Mouse (Mus musculus) adipocyte (in vitro differentiated cells): ENCODE data around the gene AI481877.

Experiments
- DNase-seq: peaks from one replicate; pipeline ENCODE4 v3.0.0-alpha.2; 2016; ENCODE audit warnings: low spot score

AI481877 gene

GRCm38 (mm10) chr4:59125053-59125452 lies 13.7 kb downstream of the AI481877 start:
- no peak for DNase-seq

GRCm38 (mm10) chr4:59123557-59123956 lies 15.2 kb downstream of the AI481877 start:
- no peak for DNase-seq

GRCm38 (mm10) chr4:59117644-59118495 lies 20.9 kb downstream of the AI481877 start:
- DNase-seq: no peak

- no peak for DNase-seq
Measured at GRCm38 (mm10) chr4:59108721-59109120, 30.1 kb downstream of the AI481877 start.

- DNase-seq: no peak
Measured at GRCm38 (mm10) chr4:59107886-59108285, 30.9 kb downstream of the AI481877 start.

GRCm38 (mm10) chr4:59106661-59107060 lies 32.1 kb downstream of the AI481877 start:
- DNase-seq: no peak

GRCm38 (mm10) chr4:59104166-59104565 lies 34.6 kb downstream of the AI481877 start:
- DNase-seq: no peak

- DNase-seq: peak; percentile 91
Measured at GRCm38 (mm10) chr4:59096393-59096792, 42.4 kb downstream of the AI481877 start.

- DNase-seq: peak; percentile 51
Measured at GRCm38 (mm10) chr4:59089391-59089790, 49.4 kb downstream of the AI481877 start.

- DNase-seq: no peak
Measured at GRCm38 (mm10) chr4:59083430-59083829, 55.4 kb downstream of the AI481877 start.

- DNase-seq: no peak
Measured at GRCm38 (mm10) chr4:59069276-59069675, 69.5 kb downstream of the AI481877 start.

GRCm38 (mm10) chr4:59062526-59062925 lies 76.3 kb downstream of the AI481877 start:
- no peak for DNase-seq

GRCm38 (mm10) chr4:59057929-59058328 lies 80.9 kb downstream of the AI481877 start:
- no peak for DNase-seq

- no peak for DNase-seq
Measured at GRCm38 (mm10) chr4:59051081-59051480, 87.7 kb downstream of the AI481877 start.

GRCm38 (mm10) chr4:59047222-59047621 lies 91.6 kb downstream of the AI481877 start:
- no peak for DNase-seq

GRCm38 (mm10) chr4:59043891-59044290 lies 94.9 kb downstream of the AI481877 start:
- no peak for DNase-seq

GRCm38 (mm10) chr4:59043074-59043473 lies 95.7 kb downstream of the AI481877 start:
- DNase-seq: no peak

GRCm38 (mm10) chr4:59040397-59041287 lies 98.1 kb downstream of the AI481877 start:
- no peak for DNase-seq

- DNase-seq: no peak
Measured at GRCm38 (mm10) chr4:59037525-59037924, 101.3 kb downstream of the AI481877 start.

- peak; percentile 84 for DNase-seq
Measured at GRCm38 (mm10) chr4:59036490-59037127, 102.2 kb downstream of the AI481877 start.

GRCm38 (mm10) chr4:59035786-59036350 lies 102.9 kb downstream of the AI481877 start:
- DNase-seq: no peak
